Mouse (Mus musculus): ENCODE results near the gene Rgcc. TPM values are rescaled to one million over a fixed set of nuclear protein-coding genes. Genes with fewer than 3 reads are reported as not detected.

The Rgcc gene
- total RNA-seq, 1 experiment = 0.71 TPM

DNA sequence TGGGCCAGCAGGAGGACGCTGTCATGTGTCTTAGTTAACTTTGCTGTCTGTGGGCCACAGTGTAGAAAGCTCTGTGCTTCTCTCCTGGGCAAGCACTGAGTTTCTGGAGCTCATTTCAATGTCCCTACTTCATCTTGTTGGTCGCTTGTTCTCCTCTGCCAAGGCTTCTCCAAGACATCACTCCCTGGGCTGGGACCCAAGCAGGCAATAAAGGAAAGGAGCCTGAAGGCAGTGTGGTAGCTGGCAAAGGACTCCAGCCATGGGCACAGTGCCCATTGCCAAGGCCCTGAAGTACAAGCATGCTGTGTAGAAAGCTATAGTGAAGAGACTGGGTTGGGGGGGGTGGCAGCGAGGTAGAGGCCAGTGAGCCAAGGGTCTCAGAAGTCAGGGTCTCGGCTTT, 38.8 kb downstream of the Rgcc start:
- H3K4me3 ChIP-seq (ENCODE audit: insufficient read depth in 1 of 2, low read depth in 1 of 2, low read length in 2 of 2, poor library complexity in 1 of 2, severe bottlenecking in 1 of 2) = no peak overlapping the region
- H3K36me3 ChIP-seq (ENCODE audit: control insufficient read depth, insufficient read depth, low read length, poor library complexity, severe bottlenecking) = no peaks in the 10 kb centered on the region
- H3K9me3 ChIP-seq (ENCODE audit: control insufficient read depth, insufficient read depth, low read depth, low read length) = no peaks in the 10 kb centered on the region
- H3K27ac ChIP-seq (ENCODE audit: insufficient read depth, low read depth, low read length, poor library complexity, severe bottlenecking) = no peak overlapping the region
- no peak for DNase-seq (ENCODE audit: low read depth, low spot score)
- H3K9ac ChIP-seq (ENCODE audit: insufficient read depth, low read depth, low read length, poor library complexity, severe bottlenecking) = no peak overlapping the region
- H3K4me1 ChIP-seq (ENCODE audit: control insufficient read depth in 2 of 2, insufficient read depth in 2 of 2, low read length in 2 of 2, poor library complexity in 1 of 2) = no peaks in the 10 kb centered on the region
- TF ChIP-seq CHD2 (IDR thresholded peaks at IDR 0.05; ENCODE audit: low read depth, low read length) = no peak
- TF ChIP-seq HCFC1 (IDR thresholded peaks at IDR 0.05; ENCODE audit: borderline replicate concordance, insufficient read depth, low read length) = no peak
- TF ChIP-seq ZC3H11A (IDR thresholded peaks at IDR 0.05; ENCODE audit: borderline replicate concordance, low read depth, low read length) = no peak
- in situ Hi-C loops (cut with MboI; ENCODE audit: low sequenced_read_pairs in 2 of 2, unreplicated experiment in 2 of 2) = no loop called here

DNA sequence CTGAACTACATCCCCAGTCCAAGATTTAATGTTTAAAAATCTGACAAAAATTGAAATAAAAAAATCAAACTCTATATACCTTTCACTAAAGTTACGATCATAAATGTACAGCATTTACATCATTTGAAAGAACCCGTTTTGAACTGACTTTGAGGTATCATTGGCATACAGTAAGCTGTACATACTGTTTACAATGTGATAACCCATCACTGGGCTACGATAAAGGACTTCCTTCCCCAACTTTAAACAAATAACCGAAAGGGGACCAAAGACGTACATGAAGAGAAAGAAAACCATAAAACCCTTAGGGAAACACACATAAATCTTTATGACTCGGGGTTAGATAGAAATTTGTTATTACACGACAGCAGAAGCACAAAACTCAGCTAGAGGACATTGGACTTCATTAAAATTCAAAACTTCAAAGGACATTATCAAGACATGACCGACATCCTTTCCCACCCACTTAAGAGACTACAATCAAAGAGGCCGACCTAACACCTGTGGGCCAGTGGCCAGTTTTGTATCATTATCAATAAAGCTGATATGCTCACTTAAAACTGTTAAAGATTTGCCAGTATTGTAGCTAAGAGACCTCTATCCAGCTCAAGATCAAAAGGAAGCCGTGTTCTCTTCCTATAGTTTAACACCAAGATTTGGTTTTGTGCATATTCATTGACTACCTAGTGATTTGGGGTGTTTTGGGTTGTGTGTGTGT, 42.2 kb downstream of the Rgcc start:
- TF ChIP-seq MAFK (IDR thresholded peaks at IDR 0.05; ENCODE audit: insufficient read depth, low read depth, low read length) (no peak), HCFC1 (IDR thresholded peaks at IDR 0.05; ENCODE audit: borderline replicate concordance, insufficient read depth, low read length) (no peak), CHD2 (IDR thresholded peaks at IDR 0.05; ENCODE audit: low read depth, low read length) (no peak), ZC3H11A (IDR thresholded peaks at IDR 0.05; ENCODE audit: borderline replicate concordance, low read depth, low read length) (no peak), ZNF384 (IDR thresholded peaks at IDR 0.05; ENCODE audit: low read depth, low read length) (no peak)
- no peak overlapping the region for H3K4me3 ChIP-seq (ENCODE audit: insufficient read depth in 1 of 2, low read depth in 1 of 2, low read length in 2 of 2, poor library complexity in 1 of 2, severe bottlenecking in 1 of 2)
- no peak overlapping the region for H3K27ac ChIP-seq (ENCODE audit: insufficient read depth, low read depth, low read length, poor library complexity, severe bottlenecking)
- H3K36me3 ChIP-seq (ENCODE audit: control insufficient read depth, insufficient read depth, low read length, poor library complexity, severe bottlenecking) = no peaks in the 10 kb centered on the region
- in situ Hi-C loops (cut with MboI; ENCODE audit: low sequenced_read_pairs in 2 of 2, unreplicated experiment in 2 of 2) = no loop called here
- no peak for DNase-seq (ENCODE audit: low read depth, low spot score)
- no peak overlapping the region for H3K9ac ChIP-seq (ENCODE audit: insufficient read depth, low read depth, low read length, poor library complexity, severe bottlenecking)
- H3K9me3 ChIP-seq (ENCODE audit: control insufficient read depth, insufficient read depth, low read depth, low read length) = no peaks in the 10 kb centered on the region
- no peaks in the 10 kb centered on the region for H3K4me1 ChIP-seq (ENCODE audit: control insufficient read depth in 2 of 2, insufficient read depth in 2 of 2, low read length in 2 of 2, poor library complexity in 1 of 2)

DNA sequence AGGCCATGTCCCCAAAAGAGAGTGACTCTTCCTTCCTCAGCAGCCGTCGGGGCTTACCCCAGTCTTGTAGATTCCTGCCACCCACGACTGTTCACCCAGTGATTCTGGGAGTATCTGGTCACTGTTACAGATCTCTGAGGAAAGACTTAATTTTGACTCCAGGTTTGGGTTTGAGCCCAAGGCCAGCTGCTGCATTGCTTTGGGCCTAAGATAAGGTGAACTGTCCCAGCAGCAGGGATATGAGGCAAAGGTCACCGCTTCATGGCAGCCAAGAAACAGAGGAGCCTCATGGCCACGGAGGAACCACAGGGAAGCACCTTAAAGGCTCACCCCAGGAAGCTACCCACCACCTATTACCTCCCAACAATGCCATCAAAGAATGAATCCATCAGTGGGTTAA, 44.8 kb downstream of the Rgcc start:
- no peak for DNase-seq (ENCODE audit: low read depth, low spot score)
- no peak for TF ChIP-seq ZNF384 (IDR thresholded peaks at IDR 0.05; ENCODE audit: low read depth, low read length)
- no peak for TF ChIP-seq HCFC1 (IDR thresholded peaks at IDR 0.05; ENCODE audit: borderline replicate concordance, insufficient read depth, low read length)
- TF ChIP-seq ZC3H11A (IDR thresholded peaks at IDR 0.05; ENCODE audit: borderline replicate concordance, low read depth, low read length) = no peak
- TF ChIP-seq CHD2 (IDR thresholded peaks at IDR 0.05; ENCODE audit: low read depth, low read length) = no peak
- no peak for TF ChIP-seq MAFK (IDR thresholded peaks at IDR 0.05; ENCODE audit: insufficient read depth, low read depth, low read length)

DNA sequence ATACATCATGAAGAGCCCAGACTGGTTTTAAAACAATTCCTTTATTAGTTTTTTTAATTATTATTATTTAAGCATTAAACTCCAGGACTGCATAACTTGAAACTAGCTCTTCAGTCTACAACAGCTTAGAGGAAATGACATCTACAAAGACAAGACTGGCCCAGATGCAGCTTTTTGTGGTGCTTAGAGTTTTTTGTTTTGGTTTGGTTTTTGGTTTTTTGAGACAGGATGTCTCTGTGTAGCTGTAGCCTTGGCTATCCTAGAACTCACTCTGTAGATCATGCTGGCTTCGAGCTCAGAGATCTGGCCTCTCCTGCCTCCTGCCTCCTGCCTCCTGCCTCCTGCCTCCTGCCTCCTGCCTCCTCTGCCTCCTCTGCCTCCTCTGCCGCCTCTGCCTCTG, 45.7 kb downstream of the Rgcc start:
- Histone ChIP-seq H3K4me1 (ENCODE audit: control insufficient read depth in 2 of 2, insufficient read depth in 2 of 2, low read length in 2 of 2, poor library complexity in 1 of 2) (no peaks in the 10 kb centered on the region), H3K9ac (ENCODE audit: insufficient read depth, low read depth, low read length, poor library complexity, severe bottlenecking) (no peak overlapping the region), H3K36me3 (ENCODE audit: control insufficient read depth, insufficient read depth, low read length, poor library complexity, severe bottlenecking) (no peaks in the 10 kb centered on the region), H3K9me3 (ENCODE audit: control insufficient read depth, insufficient read depth, low read depth, low read length) (no peaks in the 10 kb centered on the region), H3K27ac (ENCODE audit: insufficient read depth, low read depth, low read length, poor library complexity, severe bottlenecking) (no peak overlapping the region), H3K4me3 (ENCODE audit: insufficient read depth in 1 of 2, low read depth in 1 of 2, low read length in 2 of 2, poor library complexity in 1 of 2, severe bottlenecking in 1 of 2) (no peak overlapping the region)
- TF ChIP-seq CHD2 (IDR thresholded peaks at IDR 0.05; ENCODE audit: low read depth, low read length) (no peak), ZC3H11A (IDR thresholded peaks at IDR 0.05; ENCODE audit: borderline replicate concordance, low read depth, low read length) (no peak), ZNF384 (IDR thresholded peaks at IDR 0.05; ENCODE audit: low read depth, low read length) (no peak), HCFC1 (IDR thresholded peaks at IDR 0.05; ENCODE audit: borderline replicate concordance, insufficient read depth, low read length) (no peak), MAFK (IDR thresholded peaks at IDR 0.05; ENCODE audit: insufficient read depth, low read depth, low read length) (no peak)
- DNase-seq (ENCODE audit: low read depth, low spot score) = no peak
- in situ Hi-C loops (cut with MboI; ENCODE audit: low sequenced_read_pairs in 2 of 2, unreplicated experiment in 2 of 2) = no loop called here

More for the DNA sequence above, 44.8 kb downstream of the Rgcc start:
- H3K36me3 ChIP-seq (ENCODE audit: control insufficient read depth, insufficient read depth, low read length, poor library complexity, severe bottlenecking) = no peaks in the 10 kb centered on the region
- H3K4me1 ChIP-seq (ENCODE audit: control insufficient read depth in 2 of 2, insufficient read depth in 2 of 2, low read length in 2 of 2, poor library complexity in 1 of 2) = no peaks in the 10 kb centered on the region
- no peak overlapping the region for H3K27ac ChIP-seq (ENCODE audit: insufficient read depth, low read depth, low read length, poor library complexity, severe bottlenecking)
- H3K9ac ChIP-seq (ENCODE audit: insufficient read depth, low read depth, low read length, poor library complexity, severe bottlenecking) = no peak overlapping the region
- in situ Hi-C loops (cut with MboI; ENCODE audit: low sequenced_read_pairs in 2 of 2, unreplicated experiment in 2 of 2) = no loop called here
- no peaks in the 10 kb centered on the region for H3K9me3 ChIP-seq (ENCODE audit: control insufficient read depth, insufficient read depth, low read depth, low read length)
- H3K4me3 ChIP-seq (ENCODE audit: insufficient read depth in 1 of 2, low read depth in 1 of 2, low read length in 2 of 2, poor library complexity in 1 of 2, severe bottlenecking in 1 of 2) = no peak overlapping the region
